Mouse (Mus musculus): ENCODE measurements around the gene Olfr618.
"Not testable (repeated sequence)": the region's sequence is repeated elsewhere in the genome, so short reads cannot be mapped to it uniquely, and the experiment has no call there.

Gene Olfr618

DNA sequence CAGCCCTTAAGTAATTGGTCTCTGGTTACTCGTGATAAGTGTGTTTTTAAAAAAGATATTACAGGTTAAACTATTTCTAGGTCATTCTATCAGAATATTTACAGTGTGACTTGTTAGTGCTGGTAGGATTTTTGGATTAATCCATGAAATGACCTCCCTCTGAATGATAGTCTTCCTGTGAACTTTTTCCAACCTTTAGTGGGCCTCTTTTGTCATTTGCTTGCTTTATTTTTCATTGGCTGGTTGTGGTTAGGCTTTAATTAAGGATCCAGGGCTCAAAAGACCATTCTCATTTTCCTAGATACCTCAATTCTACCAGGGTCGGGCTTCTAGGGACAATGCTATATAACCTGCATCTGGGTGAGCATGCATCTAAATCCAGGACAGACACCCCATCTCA lies at the start of gene Olfr618:
Gene Olfr618, plus strand, starts transcription at position 301 of the 400 bp plus-strand sequence.
- no peak for DNase-seq

GRCm38 (mm10) chr7:103542617-103543016 lies 47.3 kb upstream of the Olfr618 start, which contains the start of gene Olfr612:
Gene Olfr612 (minus strand): TSS chr7:103542717.
- not testable (repeated sequence) for DNase-seq

DNA sequence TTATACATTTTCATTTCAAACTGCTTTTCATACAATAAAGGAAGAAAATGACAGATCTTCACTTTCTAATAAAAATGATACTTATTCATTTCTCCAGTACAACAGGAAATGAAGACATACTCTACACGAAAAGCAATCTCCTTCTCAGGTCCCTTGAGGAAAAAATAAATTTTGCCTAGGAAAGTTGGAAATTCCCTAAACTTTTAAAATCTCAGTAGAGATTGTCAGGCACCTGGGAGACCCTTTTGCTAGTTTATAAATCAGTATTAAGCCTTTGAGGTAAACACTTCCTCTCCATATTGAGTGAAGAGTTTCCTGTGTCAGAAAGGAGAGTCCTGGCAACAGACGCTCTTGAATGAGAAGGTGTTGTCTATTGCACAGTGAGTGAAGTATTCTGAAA lies 42.1 kb upstream of the Olfr618 start, which contains the start of gene Olfr613:
Gene Olfr613, plus strand, starts transcription at position 301 of the 400 bp plus-strand sequence.
- no peak for DNase-seq

DNA sequence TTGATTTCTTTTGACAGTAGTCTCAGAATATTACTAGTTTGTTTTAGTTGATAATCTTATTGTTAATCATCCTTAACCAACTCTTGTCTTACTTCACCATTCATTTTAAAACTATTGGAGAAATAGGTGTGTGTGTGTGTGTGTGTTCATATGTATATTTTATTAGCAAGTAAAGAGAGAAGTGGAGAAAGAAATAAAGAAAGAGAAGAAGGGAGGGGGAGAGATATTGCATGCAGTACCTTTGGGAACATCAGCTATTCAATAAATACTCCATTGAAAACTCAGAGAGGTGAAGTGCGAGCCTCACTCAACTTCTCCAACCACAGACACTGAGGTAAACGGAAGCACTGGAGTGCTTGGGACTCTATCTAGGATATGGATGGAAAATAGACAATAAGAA lies 34.1 kb upstream of the Olfr618 start, which contains the start of gene Olfr615:
Gene Olfr615, plus strand, starts transcription at position 301 of the 400 bp plus-strand sequence.
- DNase-seq = no peak

DNA sequence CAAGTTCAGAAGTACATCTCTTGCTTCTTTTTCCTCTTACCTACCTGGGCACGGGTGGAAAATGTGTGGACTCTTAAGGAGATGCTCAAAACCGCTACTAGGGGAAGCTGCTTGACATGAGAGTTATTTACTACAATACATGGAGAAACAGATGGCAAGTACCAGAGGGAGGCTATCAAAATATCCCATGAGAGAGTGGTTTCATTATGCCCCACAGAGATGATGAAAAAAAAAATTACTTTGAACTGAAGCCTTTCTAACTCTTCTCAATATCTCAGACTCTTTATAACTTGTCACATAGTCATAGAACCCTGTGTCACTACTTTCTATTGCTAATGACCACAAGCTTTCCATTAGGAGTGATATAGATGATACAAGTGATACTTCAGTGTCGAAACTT lies 20.9 kb upstream of the Olfr618 start, which contains the start of gene Olfr616:
Gene Olfr616, minus strand, starts transcription at position 101 of the 400 bp plus-strand sequence.
- no peak for DNase-seq

GRCm38 (mm10) chr7:103572761-103573160 lies 17.1 kb upstream of the Olfr618 start, which contains the start of gene Olfr617:
Gene Olfr617 (plus strand): TSS chr7:103573061.
- DNase-seq = no peak

DNA sequence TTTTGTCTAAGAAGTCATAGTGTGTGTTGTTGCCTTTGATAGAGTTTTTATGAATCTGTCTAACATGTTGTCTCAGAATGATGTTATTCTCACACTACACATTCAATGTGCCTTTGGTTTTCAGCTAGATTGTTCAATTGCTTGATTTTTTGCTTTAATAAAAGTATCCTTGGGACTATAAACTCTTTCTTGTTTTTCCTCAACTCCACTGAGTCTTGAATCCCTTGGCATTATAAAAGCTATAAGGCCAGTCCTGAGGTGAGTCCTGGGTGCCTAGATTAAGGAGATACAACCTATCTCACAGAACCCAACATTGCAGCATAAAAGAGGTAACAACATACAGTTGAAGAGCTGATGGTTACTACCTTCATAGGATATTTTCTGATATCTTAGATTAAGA lies 10.4 kb downstream of the Olfr618 start, which contains the start of gene Olfr619:
Gene Olfr619, plus strand, starts transcription at position 301 of the 400 bp plus-strand sequence.
- DNase-seq = no peak

- DNase-seq = no peak
Observed at GRCm38 (mm10) chr7:103607425-103607824, 17.5 kb downstream of the Olfr618 start.

GRCm38 (mm10) chr7:103612434-103612833 lies 22.5 kb downstream of the Olfr618 start, which contains the start of gene Olfr620:
Gene Olfr620 (minus strand): TSS chr7:103612534.
- no peak for DNase-seq

DNA sequence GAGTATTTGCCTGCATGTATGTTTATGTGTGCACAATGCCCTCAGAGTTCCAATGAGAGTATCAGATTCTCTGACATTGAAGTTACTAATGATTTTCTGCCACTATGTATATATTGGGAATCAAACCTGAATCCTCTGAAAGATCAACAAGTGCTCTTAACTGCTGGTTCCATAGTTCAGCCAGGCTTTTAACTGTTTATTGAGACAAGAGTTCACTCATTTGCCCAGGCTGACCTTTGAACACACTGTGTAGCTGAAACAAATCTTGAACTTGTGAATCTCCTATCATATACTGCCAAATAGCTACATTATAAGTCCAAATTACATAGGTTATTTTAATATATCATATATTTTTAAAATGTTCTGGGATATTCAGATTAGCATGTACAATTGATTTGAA lies 46.9 kb downstream of the Olfr618 start:
- no peak for DNase-seq

- no peak for DNase-seq
Observed at GRCm38 (mm10) chr7:103642602-103643001, 52.7 kb downstream of the Olfr618 start, which contains the start of gene Olfr622. Gene Olfr622 (minus strand): TSS chr7:103642702.

GRCm38 (mm10) chr7:103644070-103644469 lies 54.2 kb downstream of the Olfr618 start:
- no peak for DNase-seq
